Mouse (Mus musculus): ENCODE results near the gene Kifc5b. TPM values are rescaled to one million over a fixed set of nuclear protein-coding genes. Genes with fewer than 3 reads are reported as not detected.
"Not testable (repeated sequence)": the region's sequence is repeated elsewhere in the genome, so short reads cannot be mapped to it uniquely, and the experiment has no call there.

The Kifc5b gene
- polyA plus RNA-seq, 1 experiment from 2014 or later = 4.7 TPM

DNA sequence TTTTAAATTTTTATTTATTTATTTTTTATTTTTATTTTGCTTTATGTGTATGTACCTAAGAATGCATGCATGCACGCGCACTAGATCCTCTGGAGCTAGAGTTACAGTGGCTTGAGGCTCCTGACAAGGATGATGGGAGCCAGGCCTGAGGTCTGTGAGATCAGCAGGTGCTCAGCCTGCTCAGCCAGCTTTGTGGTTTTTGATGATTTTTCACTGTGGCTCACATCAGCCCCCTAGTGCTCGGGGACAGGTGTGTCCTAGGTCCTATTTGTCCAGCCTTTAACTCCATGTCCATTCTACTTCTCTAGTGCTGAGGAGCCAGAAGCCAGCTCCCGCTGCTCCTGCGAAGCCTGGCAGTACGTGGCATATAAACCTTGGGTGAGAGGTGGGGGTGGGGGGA lies 5.5 kb downstream of the Kifc5b start:
- not testable (repeated sequence) for H3K4me3 ChIP-seq; H3K4me1 ChIP-seq; H3K27ac ChIP-seq; ATAC-seq (ENCODE audit: insufficient number of reproducible peaks, low FRiP score, low TSS enrichment, low read depth); H3K9ac ChIP-seq; H3K9me3 ChIP-seq; H3K4me2 ChIP-seq; H3K27me3 ChIP-seq
- 88% methylated on average over 6 of the region's 6 CpGs for WGBS
- H3K36me3 ChIP-seq = peaks cover 31% of the 10 kb centered on the region

DNA sequence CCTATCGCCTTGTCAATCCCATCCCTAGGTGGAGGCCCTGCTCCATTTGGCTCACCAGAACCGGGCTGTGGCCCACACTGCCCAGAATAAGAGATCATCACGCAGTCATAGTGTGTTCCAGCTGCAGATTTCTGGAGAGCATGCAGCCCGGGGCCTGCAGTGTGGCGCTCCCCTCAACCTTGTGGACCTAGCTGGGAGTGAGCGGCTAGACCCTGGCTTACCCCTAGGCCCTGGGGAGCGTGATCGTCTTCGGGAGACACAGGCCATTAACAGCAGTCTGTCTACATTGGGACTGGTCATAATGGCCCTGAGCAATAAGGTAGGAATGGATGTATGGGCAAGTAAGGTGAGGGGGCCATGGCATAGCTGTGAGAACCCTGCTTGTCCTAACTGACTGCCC lies 8.5 kb downstream of the Kifc5b start:
- ATAC-seq (ENCODE audit: insufficient number of reproducible peaks, low FRiP score, low TSS enrichment, low read depth); H3K4me1 ChIP-seq; H3K4me3 ChIP-seq; H3K4me2 ChIP-seq; H3K27ac ChIP-seq; H3K27me3 ChIP-seq; H3K9ac ChIP-seq; H3K9me3 ChIP-seq: not testable (repeated sequence)
- WGBS = 94% methylated on average over 9 of the region's 9 CpGs
- peaks cover 42% of the 10 kb centered on the region for H3K36me3 ChIP-seq

DNA sequence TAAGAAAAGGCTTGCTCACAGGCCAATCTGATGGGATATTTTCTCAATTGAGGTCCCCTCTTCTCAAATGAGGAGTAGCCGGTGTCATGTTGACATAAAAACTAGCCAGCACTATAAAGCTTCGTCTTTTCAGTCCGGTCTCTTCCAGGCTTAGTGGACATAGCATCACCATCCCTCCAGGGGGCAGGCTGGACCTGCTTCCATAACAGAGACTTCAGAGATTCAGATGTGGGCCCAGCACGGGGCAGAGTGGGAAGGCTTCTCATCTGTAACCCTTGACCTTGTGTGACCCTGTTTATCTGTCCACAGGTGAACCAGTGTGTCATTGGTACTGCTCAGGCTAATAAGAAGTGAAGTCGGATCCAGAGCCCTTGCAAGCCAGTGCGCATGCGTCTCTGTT lies 14.9 kb downstream of the Kifc5b start:
- H3K27ac ChIP-seq; H3K4me2 ChIP-seq; H3K9ac ChIP-seq; H3K9me3 ChIP-seq; H3K27me3 ChIP-seq; ATAC-seq (ENCODE audit: insufficient number of reproducible peaks, low FRiP score, low TSS enrichment, low read depth); H3K4me3 ChIP-seq: not testable (repeated sequence)
- H3K4me1 ChIP-seq = peaks cover 24% of the 10 kb centered on the region
- 67% methylated on average over 7 of the region's 7 CpGs for WGBS
- H3K36me3 ChIP-seq = peaks cover 44% of the 10 kb centered on the region

DNA sequence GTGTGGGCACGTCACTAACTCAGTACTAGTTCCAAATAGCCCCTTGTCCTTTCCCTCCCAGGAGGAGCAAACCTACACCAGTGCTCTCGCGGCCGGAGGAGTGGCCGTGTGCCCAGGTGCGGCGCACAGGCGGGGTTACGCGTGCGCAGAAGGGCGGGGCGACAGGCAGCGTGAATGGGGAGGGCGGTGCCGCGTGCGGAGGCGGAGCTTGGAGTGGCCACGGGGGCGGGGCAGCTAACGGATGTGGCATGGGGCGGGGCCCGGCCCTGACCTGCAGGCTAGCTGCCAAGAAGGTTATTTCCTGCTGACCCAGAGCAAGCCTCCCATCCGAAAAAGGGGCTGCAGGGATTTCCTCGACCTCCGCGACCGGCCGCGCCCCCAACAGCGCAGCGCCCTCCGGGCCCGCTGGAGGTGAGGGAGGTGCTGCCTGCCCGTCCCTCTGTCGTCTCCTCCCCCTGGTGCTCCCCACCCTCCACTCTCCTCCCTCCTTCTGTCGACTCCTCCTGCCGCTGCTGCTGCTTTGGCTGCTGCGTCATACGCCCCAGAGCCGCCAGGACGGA lies 16.0 kb downstream of the Kifc5b start, which contains the start of gene Phf1:
Gene Phf1, plus strand, starts transcription at position 214 of the 560 bp plus-strand sequence.
- H3K9me3 ChIP-seq = no peaks in the 10 kb centered on the region
- ATAC-seq (ENCODE audit: insufficient number of reproducible peaks, low FRiP score, low TSS enrichment, low read depth) = peak; percentile 85
- under 1% methylated on average over 31 of the region's 43 CpGs for WGBS
- H3K36me3 ChIP-seq = peaks cover 45% of the 10 kb centered on the region
- peak within 1 kb of the TSS; percentile 64 for H3K4me3 ChIP-seq
- peaks cover 32% of the 10 kb centered on the region for H3K4me1 ChIP-seq
- peak within 1 kb of the TSS; percentile 89 for H3K4me2 ChIP-seq
- H3K9ac ChIP-seq = peak within 1 kb of the TSS; percentile 62
- H3K27ac ChIP-seq = peak within 1 kb of the TSS; percentile 95
- H3K27me3 ChIP-seq = no peaks in the 10 kb centered on the region

DNA sequence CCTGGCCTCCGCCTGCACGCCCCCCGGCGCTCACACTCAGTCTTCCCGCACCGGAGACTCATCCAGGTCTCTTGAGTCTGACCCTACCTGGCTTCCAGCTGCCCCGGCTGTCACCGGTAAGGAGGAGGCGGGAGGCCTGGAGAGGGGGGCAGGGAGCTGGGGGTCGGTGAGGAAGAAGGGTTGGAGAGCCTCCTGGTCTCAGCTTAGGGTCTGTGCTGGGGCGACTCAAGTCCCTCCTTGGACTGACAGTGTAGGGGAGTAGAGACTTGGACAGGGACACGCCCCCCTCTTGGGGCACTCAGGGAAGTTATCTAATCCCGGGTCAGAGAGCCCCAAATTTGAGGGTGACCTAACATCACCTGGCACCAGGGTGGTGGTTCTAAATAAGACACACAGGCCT lies 16.5 kb downstream of the Kifc5b start:
- Histone ChIP-seq H3K4me3 (peak overlapping the region; percentile 64), H3K36me3 (peaks cover 45% of the 10 kb centered on the region), H3K4me2 (peak overlapping the region; percentile 89), H3K4me1 (peaks cover 37% of the 10 kb centered on the region), H3K27ac (peak overlapping the region; percentile 95), H3K9me3 (no peaks in the 10 kb centered on the region), H3K27me3 (no peaks in the 10 kb centered on the region), H3K9ac (peak overlapping the region; percentile 62)
- WGBS = 4% methylated on average over 12 of the region's 13 CpGs
- ATAC-seq (ENCODE audit: insufficient number of reproducible peaks, low FRiP score, low TSS enrichment, low read depth) = no peak

DNA sequence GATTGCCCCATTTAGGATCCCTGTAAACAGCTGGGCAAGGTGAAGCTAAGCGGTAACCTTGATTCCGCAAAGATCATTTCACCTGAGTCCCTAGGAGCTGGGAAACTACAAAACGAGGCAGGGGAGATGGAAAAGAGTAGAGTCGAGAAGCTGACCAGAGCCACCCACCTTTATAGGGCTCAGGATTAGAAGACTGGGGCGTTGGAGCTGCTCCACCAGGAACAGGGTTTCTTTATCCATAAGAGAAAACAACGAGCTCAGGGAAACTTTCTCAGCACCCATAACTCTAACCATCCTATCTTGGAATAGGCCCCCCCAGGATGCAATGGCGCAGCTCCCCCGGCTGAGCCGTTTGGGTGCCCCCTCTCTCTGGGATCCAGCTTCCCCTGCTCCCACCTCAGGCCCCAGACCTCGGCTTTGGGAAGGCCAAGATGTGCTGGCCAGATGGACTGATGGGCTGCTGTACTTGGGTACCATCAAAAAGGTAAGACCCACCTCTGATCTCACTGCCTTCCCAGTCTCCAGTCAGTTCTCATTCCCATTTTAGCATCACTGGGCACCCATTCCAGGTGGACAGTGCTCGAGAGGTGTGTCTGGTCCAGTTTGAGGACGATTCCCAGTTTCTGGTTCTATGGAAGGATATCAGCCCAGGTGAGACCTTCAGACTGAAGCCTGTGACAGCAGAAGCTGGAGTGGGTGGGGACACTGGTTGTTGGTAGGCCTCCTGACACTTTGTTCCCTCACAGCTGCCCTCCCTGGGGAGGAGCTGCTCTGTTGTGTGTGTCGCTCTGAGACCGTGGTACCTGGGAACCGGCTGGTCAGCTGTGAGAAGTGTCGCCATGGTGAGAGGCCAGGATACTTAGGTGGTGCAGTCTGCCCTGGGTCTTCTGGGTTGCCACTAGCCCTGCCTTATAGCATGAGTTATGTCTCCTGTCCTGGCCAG lies 17.3 kb downstream of the Kifc5b start:
- Histone ChIP-seq H3K27ac (0 out of 2 replicates have a peak overlapping the region, but pooled peaks have one; percentile 95), H3K27me3 (no peaks in the 10 kb centered on the region), H3K9ac (peak overlapping the region; percentile 62), H3K4me1 (peaks cover 39% of the 10 kb centered on the region), H3K9me3 (no peaks in the 10 kb centered on the region), H3K36me3 (peaks cover 39% of the 10 kb centered on the region), H3K4me2 (peak overlapping the region; percentile 89), H3K4me3 (peak overlapping the region; percentile 64)
- ATAC-seq (ENCODE audit: insufficient number of reproducible peaks, low FRiP score, low TSS enrichment, low read depth) = no peak
- 76% methylated on average over 16 of the region's 16 CpGs for WGBS

DNA sequence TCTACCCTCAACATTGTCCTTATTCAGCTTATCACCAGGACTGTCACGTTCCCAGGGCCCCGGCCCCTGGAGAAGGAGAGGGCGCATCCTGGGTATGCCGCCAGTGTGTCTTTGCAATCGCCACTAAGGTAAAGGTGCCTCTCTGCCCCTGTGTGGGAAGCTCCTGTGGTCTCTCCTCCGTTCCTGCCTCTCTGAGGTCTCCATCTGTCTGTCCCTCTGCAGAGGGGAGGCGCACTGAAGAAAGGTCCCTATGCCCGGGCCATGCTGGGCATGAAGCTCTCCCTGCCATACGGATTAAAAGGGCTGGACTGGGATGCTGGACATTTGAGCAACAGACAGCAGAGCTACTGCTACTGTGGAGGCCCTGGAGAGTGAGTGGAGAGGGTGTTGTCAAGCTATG lies 18.1 kb downstream of the Kifc5b start:
- H3K4me2 ChIP-seq = no peak overlapping the region
- no peak for ATAC-seq (ENCODE audit: insufficient number of reproducible peaks, low FRiP score, low TSS enrichment, low read depth)
- peaks cover 44% of the 10 kb centered on the region for H3K4me1 ChIP-seq
- H3K27ac ChIP-seq = no peak overlapping the region
- no peaks in the 10 kb centered on the region for H3K27me3 ChIP-seq
- H3K9ac ChIP-seq = no peak overlapping the region
- no peaks in the 10 kb centered on the region for H3K9me3 ChIP-seq
- 88% methylated on average over 9 of the region's 9 CpGs for WGBS
- peaks cover 37% of the 10 kb centered on the region for H3K36me3 ChIP-seq
- no peak overlapping the region for H3K4me3 ChIP-seq

DNA sequence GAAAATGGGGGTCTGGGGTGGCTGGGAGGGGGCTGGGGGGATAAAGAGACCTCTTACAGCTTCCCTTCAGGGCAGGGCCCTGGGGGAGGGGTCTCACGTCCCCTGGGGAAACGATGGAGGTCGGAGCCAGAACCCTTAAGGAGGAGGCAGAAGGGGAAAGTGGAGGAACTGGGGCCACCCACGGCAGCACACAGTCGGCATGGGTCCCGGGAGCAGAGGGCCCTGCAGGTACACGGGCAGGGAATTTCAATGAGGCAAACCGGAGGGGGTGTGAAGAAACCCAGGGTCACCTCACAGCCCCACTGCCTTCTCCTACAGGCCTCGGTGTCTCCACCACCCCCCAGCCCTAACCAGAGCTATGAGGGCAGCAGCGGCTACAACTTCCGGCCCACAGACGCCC lies 19.6 kb downstream of the Kifc5b start:
- Histone ChIP-seq H3K9ac (no peak overlapping the region), H3K4me3 (no peak overlapping the region), H3K9me3 (no peaks in the 10 kb centered on the region), H3K36me3 (peaks cover 33% of the 10 kb centered on the region), H3K27ac (no peak overlapping the region), H3K4me2 (no peak overlapping the region), H3K4me1 (peaks cover 54% of the 10 kb centered on the region), H3K27me3 (no peaks in the 10 kb centered on the region)
- no peak for ATAC-seq (ENCODE audit: insufficient number of reproducible peaks, low FRiP score, low TSS enrichment, low read depth)
- WGBS = 80% methylated on average over 12 of the region's 12 CpGs

DNA sequence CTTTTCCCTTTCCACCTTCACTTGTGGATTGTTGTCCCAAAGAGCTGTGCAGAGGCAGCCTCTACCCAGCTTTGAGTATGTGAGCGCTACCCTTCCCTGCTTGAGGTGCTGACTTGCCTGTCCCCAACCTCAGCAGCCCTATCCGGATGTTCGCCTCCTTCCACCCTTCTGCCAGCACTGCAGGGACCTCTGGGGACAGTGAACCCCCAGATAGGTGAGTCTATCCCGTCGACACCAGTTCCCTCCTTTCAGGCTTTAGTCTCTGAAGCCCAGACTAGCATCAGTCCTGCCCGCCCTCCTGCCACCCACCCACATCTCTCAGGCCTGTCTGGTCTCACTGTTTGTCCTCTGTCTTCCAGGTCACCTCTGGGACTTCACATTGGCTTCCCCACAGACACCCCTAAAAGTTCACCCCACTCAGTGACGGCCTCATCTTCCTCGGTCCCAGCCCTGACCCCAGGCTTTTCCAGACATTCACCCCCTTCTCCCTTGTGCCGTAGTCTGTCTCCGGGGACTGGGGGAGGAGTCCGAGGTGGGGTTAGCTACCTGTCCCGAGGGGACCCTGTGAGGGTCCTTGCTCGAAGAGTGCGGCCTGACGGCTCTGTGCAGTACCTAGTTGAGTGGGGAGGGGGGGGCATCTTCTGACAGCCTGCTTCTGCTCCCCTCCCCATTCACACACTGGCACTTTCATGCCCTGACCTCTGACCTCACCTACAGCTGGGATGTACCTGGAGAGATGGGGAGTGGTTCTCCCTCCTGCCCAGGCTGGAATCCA lies 20.2 kb downstream of the Kifc5b start:
- H3K4me1 ChIP-seq = peaks cover 57% of the 10 kb centered on the region
- no peak overlapping the region for H3K4me3 ChIP-seq
- H3K4me2 ChIP-seq = no peak overlapping the region
- WGBS = 87% methylated on average over 15 of the region's 15 CpGs
- ATAC-seq (ENCODE audit: insufficient number of reproducible peaks, low FRiP score, low TSS enrichment, low read depth) = no peak
- H3K9me3 ChIP-seq = no peaks in the 10 kb centered on the region
- H3K27me3 ChIP-seq = no peaks in the 10 kb centered on the region
- H3K36me3 ChIP-seq = peaks cover 33% of the 10 kb centered on the region
- no peak overlapping the region for H3K27ac ChIP-seq
- no peak overlapping the region for H3K9ac ChIP-seq

DNA sequence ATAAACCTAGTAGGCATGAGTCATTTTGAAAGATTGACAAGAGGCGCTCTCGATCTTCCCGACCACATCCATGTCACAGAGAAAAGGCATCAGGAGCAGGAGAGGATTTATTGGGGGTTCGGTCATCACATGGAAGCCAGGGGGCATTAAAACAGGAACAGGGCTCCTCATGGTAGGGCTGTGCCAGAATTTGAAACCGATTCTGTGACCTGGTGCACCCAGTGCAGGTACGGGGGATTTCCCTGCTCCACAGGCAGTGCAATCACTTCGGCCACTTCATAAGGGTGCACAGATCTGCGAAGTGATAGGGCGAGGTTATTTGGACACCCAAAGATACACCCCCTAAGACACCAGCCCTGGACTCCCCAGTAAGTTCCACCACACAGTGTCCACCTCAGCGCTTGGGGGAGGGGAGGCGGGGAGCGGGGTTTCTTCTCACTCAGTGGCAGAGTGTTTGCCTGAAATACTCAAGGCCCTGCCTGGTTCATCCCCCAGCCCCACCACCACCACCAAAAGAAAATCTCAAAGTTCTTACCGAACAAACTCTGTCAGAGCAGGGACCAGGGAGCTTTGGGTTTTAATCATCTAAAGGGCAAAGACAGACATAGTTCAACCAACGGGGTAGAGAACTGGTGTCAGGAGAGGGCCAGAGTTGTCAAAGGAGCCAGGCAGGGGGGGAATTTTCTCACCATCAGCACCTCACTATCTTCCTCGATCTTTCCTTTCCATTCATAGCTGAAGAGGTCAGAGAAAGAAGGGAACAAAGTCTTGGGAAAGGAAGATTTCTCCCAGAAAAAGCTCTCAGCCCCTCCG lies 21.2 kb downstream of the Kifc5b start:
- Histone ChIP-seq H3K36me3 (peaks cover 33% of the 10 kb centered on the region), H3K27ac (peak overlapping the region; percentile 92; the same call in 1 of the 2 replicates), H3K27me3 (no peaks in the 10 kb centered on the region), H3K9ac (peak overlapping the region; percentile 39), H3K4me2 (peak overlapping the region; percentile 78), H3K9me3 (no peaks in the 10 kb centered on the region), H3K4me3 (peak overlapping the region; percentile 69), H3K4me1 (peaks cover 55% of the 10 kb centered on the region)
- 50% methylated on average over 16 of the region's 16 CpGs for WGBS
- no peak for ATAC-seq (ENCODE audit: insufficient number of reproducible peaks, low FRiP score, low TSS enrichment, low read depth)

DNA sequence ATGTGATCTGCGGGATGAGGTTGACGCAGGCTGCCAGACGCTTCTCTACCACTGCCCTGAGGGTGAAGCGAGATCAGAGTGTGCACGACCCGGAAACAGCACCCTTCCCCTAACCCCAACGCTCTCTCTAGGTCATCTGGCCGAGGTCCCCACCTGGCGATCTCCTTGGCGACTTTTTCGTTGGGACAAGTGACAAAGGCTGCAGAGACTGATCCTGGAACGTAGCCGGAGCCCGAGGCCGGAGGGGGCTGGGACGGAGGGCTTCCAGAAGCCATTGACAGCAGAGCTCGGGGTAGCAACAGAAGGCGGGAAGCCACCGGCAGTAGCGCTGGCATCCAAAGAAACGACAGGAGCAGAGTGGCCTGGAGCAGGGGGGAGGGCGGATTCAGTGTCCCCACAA lies 21.8 kb downstream of the Kifc5b start:
- Histone ChIP-seq H3K4me1 (peaks cover 50% of the 10 kb centered on the region), H3K27ac (peak overlapping the region; percentile 92), H3K4me3 (peak overlapping the region; percentile 69), H3K27me3 (no peaks in the 10 kb centered on the region), H3K4me2 (peak overlapping the region; percentile 78), H3K36me3 (peaks cover 33% of the 10 kb centered on the region), H3K9me3 (no peaks in the 10 kb centered on the region), H3K9ac (peak overlapping the region; percentile 39)
- under 1% methylated on average over 22 of the region's 22 CpGs for WGBS
- ATAC-seq (ENCODE audit: insufficient number of reproducible peaks, low FRiP score, low TSS enrichment, low read depth) = no peak

Measured in limb, embryonic 15.5 days (tissue).